Mouse (Mus musculus) kidney, embryonic 14.5 days (tissue): Measurements from ENCODE around the gene Nap1l5. TPM values are rescaled to one million over a fixed set of nuclear protein-coding genes. Genes with fewer than 3 reads are reported as not detected.

Experiments
- ATAC-seq: fragments of 200-750 bp; cut with Nextera tagmentation; 2 replicates; pipeline ENCODE4 v1.8.0; 2017; ENCODE audit warnings: moderate number of reproducible peaks, mild to moderate bottlenecking, moderate TSS enrichment, moderate library complexity; ENCODE audit not compliant: low FRiP score, low TSS enrichment
- H3K27ac ChIP-seq: fragments of 300-500 bp; sonication (generic); 2 replicates; pipeline ENCODE4 v1.5.1; 2014; ENCODE audit warnings: low read depth, mild to moderate bottlenecking, low read length, moderate library complexity, mixed read lengths
- H3K27me3 ChIP-seq: fragments of 300-500 bp; sonication (generic); 2 replicates; pipeline ENCODE4 v1.6.1; 2014; ENCODE audit warnings: mild to moderate bottlenecking, low read length; ENCODE audit not compliant: control insufficient read depth, insufficient read depth
- H3K36me3 ChIP-seq: fragments of 300-500 bp; sonication (generic); 2 replicates; pipeline ENCODE4 v1.6.1; 2014; ENCODE audit warnings: low read length, mixed read lengths; ENCODE audit not compliant: control insufficient read depth, insufficient read depth
- H3K4me1 ChIP-seq: fragments of 300-500 bp; sonication (generic); 2 replicates; pipeline ENCODE4 v1.6.1; 2014; ENCODE audit warnings: low read length, mixed read lengths; ENCODE audit not compliant: control insufficient read depth, insufficient read depth
- H3K4me2 ChIP-seq: fragments of 300-500 bp; sonication (generic); replicated peaks from 2 replicates; pipeline ENCODE4 v1.6.1; 2014; ENCODE audit warnings: low read depth, mild to moderate bottlenecking, low read length
- H3K4me3 ChIP-seq: fragments of 300-500 bp; sonication (generic); 2 replicates; pipeline ENCODE4 v1.5.1; 2014; ENCODE audit warnings: mild to moderate bottlenecking, low read length
- H3K9ac ChIP-seq: fragments of 300-500 bp; sonication (generic); 2 replicates; pipeline ENCODE4 v1.6.1; 2014; ENCODE audit warnings: low read depth, mild to moderate bottlenecking, low read length, moderate library complexity
- H3K9me3 ChIP-seq: fragments of 300-500 bp; sonication (generic); 2 replicates; pipeline ENCODE4 v1.6.1; 2016; ENCODE audit warnings: low read length; ENCODE audit not compliant: control insufficient read depth
- WGBS: fragments of 180-500 bp; shearing (Covaris S2); extraction: QIAGEN DNeasy Blood & Tissue Kit; methylation state at CpG from one replicate; pipeline ENCODE4 v1.1.7; 2014; 5-methylcytosine and 5-hydroxymethylcytosine counted together
- polyA plus RNA-seq: library from polyadenylated mRNA; unstranded; fragments of >200 nt; fragmentation: Nextera tagmentation; extraction: Ambion mirVana; gene quantifications from 2 replicates; pipeline ENCODE4 v1.2.1, GENCODE M21; 2014

Gene Nap1l5
- polyA plus RNA-seq, 1 experiment from 2014 or later, result 1.1 TPM

DNA sequence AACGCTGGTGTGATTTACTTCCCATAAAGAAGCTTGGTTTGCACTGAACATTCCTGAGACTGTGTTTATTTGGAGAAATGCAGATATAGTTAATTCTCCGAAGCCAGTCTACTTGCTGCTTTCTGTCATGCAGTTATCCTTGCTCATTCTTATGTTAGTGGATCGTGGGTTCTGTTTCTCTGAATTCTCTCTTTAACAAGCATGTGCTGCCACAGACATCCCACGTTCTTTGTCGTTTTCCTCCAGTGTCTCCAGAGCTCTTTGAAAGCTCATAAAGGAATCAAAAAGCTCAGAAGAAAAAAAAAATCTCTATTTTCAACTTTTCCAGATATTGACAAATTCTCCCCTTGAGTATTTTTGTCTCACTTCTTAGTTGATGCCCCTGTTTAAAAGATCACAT lies 7.1 kb upstream of the Nap1l5 start:
- 73% methylated on average over 5 of the region's 5 CpGs for WGBS
- no peaks in the 10 kb centered on the region for H3K36me3 ChIP-seq
- no peaks in the 10 kb centered on the region for H3K4me1 ChIP-seq
- H3K4me3 ChIP-seq, result no peak overlapping the region
- no peaks in the 10 kb centered on the region for H3K9me3 ChIP-seq
- no peak for ATAC-seq
- no peak overlapping the region for H3K27ac ChIP-seq
- H3K9ac ChIP-seq, result no peak overlapping the region
- no peak overlapping the region for H3K4me2 ChIP-seq
- H3K27me3 ChIP-seq, result no peaks in the 10 kb centered on the region

DNA sequence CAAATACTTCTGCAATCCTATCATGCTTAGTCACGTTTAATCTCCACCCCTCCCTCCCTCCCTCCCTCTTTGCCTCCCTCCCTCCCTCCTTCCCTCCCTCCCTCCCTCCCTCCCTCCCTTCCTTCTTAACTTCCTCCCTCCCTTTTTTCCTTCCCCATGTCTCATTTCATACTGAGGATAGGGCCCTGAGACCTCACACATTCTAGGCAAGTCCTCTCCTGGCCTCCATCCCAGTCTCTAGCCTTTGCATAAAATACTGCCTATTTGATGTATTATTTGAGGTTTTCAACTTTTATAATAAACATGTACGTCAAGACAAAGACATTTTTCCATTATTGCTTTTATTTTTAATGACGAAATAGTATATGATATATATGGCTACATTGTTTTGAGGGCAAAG lies 6.7 kb upstream of the Nap1l5 start:
- H3K9me3 ChIP-seq, result no peaks in the 10 kb centered on the region
- no peaks in the 10 kb centered on the region for H3K4me1 ChIP-seq
- no peak overlapping the region for H3K4me2 ChIP-seq
- H3K27ac ChIP-seq, result no peak overlapping the region
- H3K36me3 ChIP-seq, result no peaks in the 10 kb centered on the region
- no peak for ATAC-seq
- no peak overlapping the region for H3K9ac ChIP-seq
- no peaks in the 10 kb centered on the region for H3K27me3 ChIP-seq
- 57% methylated on average over 3 of the region's 3 CpGs for WGBS
- H3K4me3 ChIP-seq, result no peak overlapping the region

GRCm38 (mm10) chr6:58912842-58913241 lies 6.0 kb upstream of the Nap1l5 start:
- 75% methylated on average over 5 of the region's 5 CpGs for WGBS
- Histone ChIP-seq H3K36me3 (no peaks in the 10 kb centered on the region), H3K4me3 (no peak overlapping the region), H3K4me2 (no peak overlapping the region), H3K9ac (no peak overlapping the region), H3K27me3 (no peaks in the 10 kb centered on the region), H3K27ac (no peak overlapping the region), H3K4me1 (no peaks in the 10 kb centered on the region), H3K9me3 (no peaks in the 10 kb centered on the region)
- ATAC-seq, result no peak

DNA sequence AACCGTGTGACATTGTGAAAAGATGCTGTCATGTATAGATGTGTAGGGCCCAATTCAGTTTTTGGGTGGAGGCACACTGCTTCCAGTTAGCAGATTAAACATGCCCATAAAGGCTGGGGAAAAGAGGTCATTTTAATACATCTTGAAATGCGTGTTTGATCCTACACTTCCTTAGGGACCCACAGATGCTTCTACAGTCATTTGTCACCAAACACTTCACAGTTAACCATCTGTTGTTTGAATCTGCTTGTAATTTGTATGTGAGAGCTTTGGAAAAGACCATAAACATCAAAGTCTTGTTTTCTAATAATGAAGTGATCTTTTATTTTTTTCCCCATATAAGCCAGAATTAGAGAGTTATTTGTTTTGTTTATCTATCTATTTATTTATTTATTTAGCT lies 915 bp upstream of the Nap1l5 start:
- Histone ChIP-seq H3K27me3 (no peaks in the 10 kb centered on the region), H3K9ac (no peak overlapping the region), H3K27ac (no peak overlapping the region), H3K4me3 (no peak overlapping the region), H3K9me3 (peaks cover 13% of the 10 kb centered on the region), H3K4me2 (no peak overlapping the region), H3K36me3 (no peaks in the 10 kb centered on the region), H3K4me1 (0 out of 2 replicates have a peak, but pooled peaks cover 2% of the 10 kb centered on the region)
- no peak for ATAC-seq
- 72% methylated on average over 2 of the region's 2 CpGs for WGBS

GRCm38 (mm10) chr6:58907336-58907735 lies 460 bp upstream of the Nap1l5 start:
- Histone ChIP-seq H3K4me3 (peak overlapping the region; percentile 33; the same call in 1 of the 2 replicates), H3K9me3 (peaks cover 13% of the 10 kb centered on the region), H3K4me2 (peak overlapping the region; percentile 47; the same call in 1 of the 2 replicates), H3K27me3 (no peaks in the 10 kb centered on the region), H3K36me3 (no peaks in the 10 kb centered on the region), H3K9ac (no peak overlapping the region), H3K27ac (no peak overlapping the region), H3K4me1 (0 out of 2 replicates have a peak, but pooled peaks cover 2% of the 10 kb centered on the region)
- no peak for ATAC-seq
- 80% methylated on average over 8 of the region's 8 CpGs for WGBS

GRCm38 (mm10) chr6:58904551-58904950 lies 2.3 kb downstream of the Nap1l5 start:
- H3K4me2 ChIP-seq, result no peak overlapping the region
- ATAC-seq, result no peak
- no peak overlapping the region for H3K4me3 ChIP-seq
- WGBS, result 57% methylated on average over 3 of the region's 3 CpGs
- H3K9me3 ChIP-seq, result peaks cover 13% of the 10 kb centered on the region
- H3K27me3 ChIP-seq, result no peaks in the 10 kb centered on the region
- 0 out of 2 replicates have a peak, but pooled peaks cover 2% of the 10 kb centered on the region for H3K4me1 ChIP-seq
- no peaks in the 10 kb centered on the region for H3K36me3 ChIP-seq
- no peak overlapping the region for H3K27ac ChIP-seq
- H3K9ac ChIP-seq, result no peak overlapping the region

- H3K36me3 ChIP-seq, result no peaks in the 10 kb centered on the region
- H3K4me1 ChIP-seq, result 0 out of 2 replicates have a peak, but pooled peaks cover 2% of the 10 kb centered on the region
- no peak overlapping the region for H3K4me2 ChIP-seq
- H3K9me3 ChIP-seq, result peaks cover 13% of the 10 kb centered on the region
- peak; percentile 83; the same call in 1 of the 2 replicates for ATAC-seq
- no peaks in the 10 kb centered on the region for H3K27me3 ChIP-seq
- no peak overlapping the region for H3K27ac ChIP-seq
- 26% methylated on average over 8 of the region's 8 CpGs for WGBS
- H3K9ac ChIP-seq, result no peak overlapping the region
- no peak overlapping the region for H3K4me3 ChIP-seq
These were observed 3.7 kb downstream of the Nap1l5 start for GRCm38 (mm10) chr6:58903171-58903570.

DNA sequence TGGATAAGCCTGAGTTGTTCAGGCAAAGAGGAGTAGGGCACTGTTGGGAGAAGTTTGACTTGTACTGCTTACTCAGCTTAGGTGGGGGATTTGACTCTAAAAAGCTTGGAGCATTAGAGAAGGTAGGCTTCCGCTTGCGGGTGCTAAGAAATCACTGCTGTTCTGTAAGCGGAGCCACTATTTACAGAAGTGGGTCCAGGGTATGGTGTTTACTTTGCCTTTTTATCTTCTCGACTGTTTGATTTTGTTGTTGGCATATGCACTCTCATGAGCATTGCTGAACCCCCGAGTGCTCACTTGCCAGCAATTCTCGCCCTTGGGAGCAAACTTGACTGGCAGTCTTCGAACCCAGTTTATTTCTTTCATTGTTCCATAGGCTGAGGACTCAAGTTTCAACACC lies 6.3 kb downstream of the Nap1l5 start:
- no peak for ATAC-seq
- Histone ChIP-seq H3K27ac (no peak overlapping the region), H3K9me3 (no peaks in the 10 kb centered on the region), H3K9ac (no peak overlapping the region), H3K27me3 (no peaks in the 10 kb centered on the region), H3K36me3 (no peaks in the 10 kb centered on the region), H3K4me3 (no peak overlapping the region), H3K4me1 (0 out of 2 replicates have a peak, but pooled peaks cover 2% of the 10 kb centered on the region), H3K4me2 (no peak overlapping the region)
- WGBS, result 76% methylated on average over 7 of the region's 7 CpGs

DNA sequence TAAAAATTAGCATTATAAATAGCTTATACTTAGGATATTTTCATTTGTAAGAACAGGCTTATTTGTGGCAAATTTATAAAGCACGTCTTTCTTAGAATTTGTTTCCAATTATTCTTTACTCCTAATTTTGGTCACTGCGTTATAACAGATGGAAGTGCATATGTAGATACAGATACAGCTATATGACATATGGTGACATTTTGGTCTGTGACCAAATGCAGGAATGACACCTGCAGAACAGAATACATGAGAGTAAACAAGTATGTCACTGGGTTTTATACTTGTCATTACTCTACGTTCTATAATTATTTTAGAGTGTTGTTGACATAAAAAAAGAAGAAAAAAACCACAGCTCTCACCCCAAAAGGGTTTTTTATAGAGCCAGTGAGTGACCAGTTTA lies 7.8 kb downstream of the Nap1l5 start:
- no peak overlapping the region for H3K9ac ChIP-seq
- no peak for ATAC-seq
- no peak overlapping the region for H3K4me3 ChIP-seq
- no peaks in the 10 kb centered on the region for H3K36me3 ChIP-seq
- WGBS, result 92% methylated on average over 3 of the region's 3 CpGs
- H3K4me1 ChIP-seq, result 0 out of 2 replicates have a peak, but pooled peaks cover 2% of the 10 kb centered on the region
- H3K27ac ChIP-seq, result no peak overlapping the region
- no peak overlapping the region for H3K4me2 ChIP-seq
- no peaks in the 10 kb centered on the region for H3K27me3 ChIP-seq
- no peaks in the 10 kb centered on the region for H3K9me3 ChIP-seq
